Comparison of ENCODE assay signal across 10 mouse cellular contexts in genomic region chr17:69365049-69365448, GRCm38 (mm10). TPM values are rescaled to one million over a fixed set of nuclear protein-coding genes. Genes with fewer than 3 reads are reported as not detected.
DNase-seq lines count a peak whose midpoint lies in the region; ATAC-seq and TF ChIP-seq lines count a peak whose summit lies in the region.
"Had no signal": no experiment of that assay in that cellular context is flagged by ENCODE, and none has a peak within 500 bp of the region (broad histone marks: within the 10 kb centered on the region; RNA-seq: fewer than 3 reads in every experiment).

No protein-coding gene starts in this region.

- no peaks in the 10 kb centered on the region for H3K36me3 ChIP-seq in MEL (ENCODE audit: control insufficient read depth in 1 of 2, insufficient read depth in 2 of 2, low read length in 2 of 2)
- H3K36me3 ChIP-seq: embryonic facial prominence, embryonic 15.5 days had no signal

- intact Hi-C loops in heart, postnatal 25 days (cut with DNase I): no loop called here

- no peak overlapping the region for H3K9ac ChIP-seq in MEL (ENCODE audit: control insufficient read depth, low read depth, low read length, poor library complexity, severe bottlenecking)
- H3K9ac ChIP-seq: embryonic facial prominence, embryonic 15.5 days had no signal

- DNase-seq in heart, postnatal 4 days: peak; percentile 66
- DNase-seq in heart, postnatal 25 days (ENCODE audit: low spot score): no peak
- DNase-seq in 416B (ENCODE audit: low read depth): peak; percentile 79
- DNase-seq in MEL (ENCODE audit: low read depth, low spot score): peak; percentile 84
- DNase-seq in spleen, postnatal 10 days (ENCODE audit: low spot score in 2 of 2): peak; percentile 25 to 77
- DNase-seq in layer of hippocampus, adult 9-10 months (ENCODE audit: low spot score): no peak
- no peak for DNase-seq in frontal cortex, postnatal 36 days (ENCODE audit: low spot score in 2 of 2)

- TF ChIP-seq POLR2A in MEL (IDR thresholded peaks at IDR 0.05; ENCODE audit: control insufficient read depth in 1 of 2, insufficient read depth in 1 of 2, low read depth in 1 of 2, low read length in 2 of 2, poor library complexity in 1 of 2): no peak

- H3K27me3 ChIP-seq in MEL (ENCODE audit: control insufficient read depth in 1 of 2, insufficient read depth in 2 of 2, low read length in 2 of 2): no peaks in the 10 kb centered on the region
- H3K27me3 ChIP-seq: embryonic facial prominence, embryonic 15.5 days had no signal

- TF ChIP-seq RAD21 in MEL (IDR thresholded peaks at IDR 0.05; ENCODE audit: low read depth, low read length): peak; percentile 58

- TF ChIP-seq CTCF in MEL (IDR thresholded peaks at IDR 0.05 in 2 of 3, conservative IDR thresholded peaks at IDR 0.05 in 1 of 3; ENCODE audit: control insufficient read depth in 1 of 3, insufficient read depth in 1 of 3, low read depth in 2 of 3, low read length in 3 of 3, poor library complexity in 1 of 3, severe bottlenecking in 1 of 3): peak; percentile 69 to 96 (median 73)

- no peak for TF ChIP-seq EP300 in MEL (IDR thresholded peaks at IDR 0.05; ENCODE audit: low read depth in 1 of 2, low read length in 2 of 2)

- no peaks in the 10 kb centered on the region for H3K4me1 ChIP-seq in MEL (ENCODE audit: control insufficient read depth in 1 of 2, insufficient read depth in 2 of 2, low read length in 2 of 2)
- H3K4me1 ChIP-seq: embryonic facial prominence, embryonic 15.5 days had no signal

- H3K9me3 ChIP-seq in MEL (replicated peaks; ENCODE audit: insufficient read depth, low read length): no peaks in the 10 kb centered on the region
- H3K9me3 ChIP-seq: embryonic facial prominence, embryonic 15.5 days had no signal

- no peak overlapping the region for H3K27ac ChIP-seq in MEL (ENCODE audit: control insufficient read depth, low read depth, low read length)
- H3K27ac ChIP-seq: embryonic facial prominence, embryonic 15.5 days; macrophage had no signal

- H3K4me3 ChIP-seq in MEL (ENCODE audit: control insufficient read depth in 1 of 2, insufficient read depth in 1 of 2, low read depth in 2 of 2, low read length in 2 of 2): no peak overlapping the region
- H3K4me3 ChIP-seq: embryonic facial prominence, embryonic 15.5 days had no signal

- ATAC-seq in granulocyte monocyte progenitor cell, adult 5-6 weeks (replicated peaks; ENCODE audit: poor library complexity, severe bottlenecking): peak; percentile 94

- no peaks in the 10 kb centered on the region for H3K79me2 ChIP-seq in MEL (ENCODE audit: control insufficient read depth, insufficient read depth, low read length, poor library complexity)

TF ChIP-seq in MEL, 35 proteins besides CTCF, POLR2A, EP300 and RAD21:
- TF ChIP-seq USF1 (IDR thresholded peaks at IDR 0.05; ENCODE audit: low read depth, low read length) (peak; percentile 83), ZNF384 (IDR thresholded peaks at IDR 0.05; ENCODE audit: low read depth, low read length) (no peak), MAX (IDR thresholded peaks at IDR 0.05; ENCODE audit: low read length) (peak; percentile 63), POLR2AphosphoS2 (IDR thresholded peaks at IDR 0.05; ENCODE audit: low read length) (no peak), MAFK (IDR thresholded peaks at IDR 0.05; ENCODE audit: borderline replicate concordance, low read depth, low read length) (no peak), SIN3A (IDR thresholded peaks at IDR 0.05; ENCODE audit: low read length) (no peak), GABPA (IDR thresholded peaks at IDR 0.05; ENCODE audit: low read depth, low read length) (no peak), GATA1 (IDR thresholded peaks at IDR 0.05; ENCODE audit: low read depth, low read length) (no peak), MYB (IDR thresholded peaks at IDR 0.05; ENCODE audit: low read depth, low read length) (no peak), JUND (IDR thresholded peaks at IDR 0.05; ENCODE audit: low read depth, low read length) (no peak), MYC (IDR thresholded peaks at IDR 0.05; ENCODE audit: low read depth, low read length) (no peak), RCOR1 (IDR thresholded peaks at IDR 0.05; ENCODE audit: low read depth, low read length) (no peak), MXI1 (IDR thresholded peaks at IDR 0.05; ENCODE audit: low read depth, low read length) (no peak), TAL1 (IDR thresholded peaks at IDR 0.05; ENCODE audit: low read length) (no peak), BHLHE40 (IDR thresholded peaks at IDR 0.05; ENCODE audit: borderline replicate concordance, low read depth, low read length) (peak; percentile 47; the same call in 1 of the 2 replicates), ZC3H11A (IDR thresholded peaks at IDR 0.05; ENCODE audit: low read depth, low read length) (peak; percentile 40; the same call in 1 of the 2 replicates), SMC3 (IDR thresholded peaks at IDR 0.05; ENCODE audit: low read depth, low read length) (peak; percentile 71), ELF1 (IDR thresholded peaks at IDR 0.05; ENCODE audit: low read depth, low read length) (no peak), TBP (IDR thresholded peaks at IDR 0.05; ENCODE audit: low read depth, low read length) (0 out of 2 replicates have a peak, but pooled peaks have one; percentile 22), CHD2 (IDR thresholded peaks at IDR 0.05; ENCODE audit: low read length) (no peak), CHD1 (IDR thresholded peaks at IDR 0.05; ENCODE audit: low read depth, low read length) (no peak), MEF2A (IDR thresholded peaks at IDR 0.05; ENCODE audit: extremely low read depth, insufficient replicate concordance, low read depth, low read length, poor library complexity, severe bottlenecking) (no peak), KAT2A (conservative IDR thresholded peaks at IDR 0.05; ENCODE audit: low read depth, low read length) (no peak), NELFE (IDR thresholded peaks at IDR 0.05; ENCODE audit: low read depth, low read length) (no peak), ZKSCAN1 (IDR thresholded peaks at IDR 0.05; ENCODE audit: low read depth, low read length) (no peak), USF2 (IDR thresholded peaks at IDR 0.05; ENCODE audit: borderline replicate concordance in 1 of 2, insufficient read depth in 1 of 2, low read depth in 1 of 2, low read length in 2 of 2) (peak in 1 of 2 experiments; percentile 29; a peak in 1 of 4 replicates)

RNA-seq across cellular contexts. Expression of gene Zbtb14, which starts 17.8 kb away (rescaled TPM):
- 10 to 100 TPM; 12.1 to 13.3 TPM for total RNA-seq in heart, postnatal 4 days (2021)
- 10 to 100 TPM in 1 of 2 experiments, 1 to 10 TPM in 1; 9.5 to 12.6 TPM for total RNA-seq in heart, postnatal 25 days (2021)
- 8.7 and 9.0 TPM in 2 replicates for total RNA-seq in MEL (2012; rRNA removed)
- 10 to 100 TPM in 1 of 2 experiments, not detected in 1; 11.9 TPM for polyA plus RNA-seq in MEL (2012; ENCODE audit: insufficient read depth in 1 of 2, insufficient read length in 2 of 2, low read depth in 1 of 2, low replicate concordance in 2 of 2, missing spikeins in 1 of 2)
- 16.5 and 17.3 TPM in 2 replicates for total RNA-seq in granulocyte monocyte progenitor cell, adult 5-6 weeks (2014; fragmentation: Nextera tagmentation)
- 25.8 and 33.2 TPM in 2 replicates for total RNA-seq in granulocyte monocyte progenitor cell, adult 5-6 weeks (2017)

Comparison
In these comparisons a context has a peak if more than half of its experiments do, and no peak if none do; other contexts are left out.
1. DNase-seq: peak in heart, postnatal 4 days (single experiment), 416B (single experiment), MEL (single experiment) and spleen, postnatal 10 days (2 of 2); none in heart, postnatal 25 days (single experiment), layer of hippocampus, adult 9-10 months (single experiment) and frontal cortex, postnatal 36 days (0 of 2).